Mouse (Mus musculus) granulocyte monocyte progenitor cell, adult 5-6 weeks (primary cell): ENCODE results near the gene Slc39a10. TPM values are rescaled to one million over a fixed set of nuclear protein-coding genes. Genes with fewer than 3 reads are reported as not detected.
"Not testable (repeated sequence)": the region's sequence is repeated elsewhere in the genome, so short reads cannot be mapped to it uniquely, and the experiment has no call there.

Source experiments
- ATAC-seq: replicated peaks from 2 replicates; pipeline ENCODE4 v1.8.0; 2016; ENCODE audit warnings: mild to moderate bottlenecking, moderate TSS enrichment, inconsistent platforms; ENCODE audit not compliant: poor library complexity, severe bottlenecking
- total RNA-seq, 2 experiments: library from RNA; stranded (forward) in 1 of 2; stranded (reverse) in 1 of 2; fragments of 200-712, 200-1000 nt in 1 of 2; fragments of >200 nt in 1 of 2; fragmentation: Nextera tagmentation in 1 of 2; gene quantifications; 2 replicates each; pipeline ENCODE4 v1.2.3; 2014 to 2017

Gene Slc39a10
- total RNA-seq, 2 experiments from 2014 or later: 12.3 to 13.4 TPM

- not testable (repeated sequence) for ATAC-seq
Measured at GRCm38 (mm10) chr1:46808630-46809029, 84.0 kb downstream of the Slc39a10 start.

- no peak for ATAC-seq
Measured at GRCm38 (mm10) chr1:46805074-46805473, 87.6 kb downstream of the Slc39a10 start.

GRCm38 (mm10) chr1:46782227-46782626, 110.4 kb downstream of the Slc39a10 start:
- not testable (repeated sequence) for ATAC-seq

- not testable (repeated sequence) for ATAC-seq
Measured at GRCm38 (mm10) chr1:46770077-46770695, 122.5 kb downstream of the Slc39a10 start.

GRCm38 (mm10) chr1:46769318-46769717, 123.3 kb downstream of the Slc39a10 start:
- ATAC-seq: not testable (repeated sequence)

- not testable (repeated sequence) for ATAC-seq
Measured at GRCm38 (mm10) chr1:46764600-46764999, 128.1 kb downstream of the Slc39a10 start.
